Mouse (Mus musculus): ENCODE measurements at regions not wholly inside any gene's neighbourhood (a gene's known extent, or its start where the extent isn't known, plus 50 kb on each side); places are given as distances from the start of the nearest gene placed in this dataset.

- TF ChIP-seq MAX (IDR thresholded peaks at IDR 0.05; ENCODE audit: low read length) (no peak), ZMIZ1 (IDR thresholded peaks at IDR 0.05; ENCODE audit: low read depth, low read length) (no peak), ZKSCAN1 (IDR thresholded peaks at IDR 0.05; ENCODE audit: borderline replicate concordance, low read depth, low read length) (no peak), MAFK (IDR thresholded peaks at IDR 0.05; ENCODE audit: insufficient replicate concordance, low read length) (no peak), EP300 (IDR thresholded peaks at IDR 0.05; ENCODE audit: low read length) (no peak), POLR2A (IDR thresholded peaks at IDR 0.05; ENCODE audit: low read depth, low read length) (no peak), JUND (conservative IDR thresholded peaks at IDR 0.05; ENCODE audit: low read depth, low read length) (no peak), CTCF (conservative IDR thresholded peaks at IDR 0.05 in 1 of 2, IDR thresholded peaks at IDR 0.05 in 1 of 2; ENCODE audit: low read depth in 2 of 2, low read length in 2 of 2) (no peak), ETS1 (conservative IDR thresholded peaks at IDR 0.05; ENCODE audit: low read depth, low read length) (no peak), HCFC1 (IDR thresholded peaks at IDR 0.05; ENCODE audit: low read depth, low read length) (no peak), PAX5 (IDR thresholded peaks at IDR 0.05; ENCODE audit: low read length) (no peak)
Measured at GRCm38 (mm10) chr6:15625910-15626564, 94.4 kb upstream of the Mdfic start.

Data from CH12.LX (cell line).